In genomic region chr4:150283335-150283638, GRCm38 (mm10) we compare ENCODE assay signal across 8 mouse cellular contexts. TPM values are rescaled to one million over a fixed set of nuclear protein-coding genes. Genes with fewer than 3 reads are reported as not detected.
DNase-seq lines count a peak whose midpoint lies in the region; ATAC-seq lines count a peak whose summit lies in the region.

No protein-coding gene starts in this region.

- peaks cover 11% of the 10 kb centered on the region for H3K4me1 ChIP-seq in brown adipose tissue, adult 24 weeks (ENCODE audit: control insufficient read depth, insufficient read depth, insufficient read length, low read length)
- peaks cover 31% of the 10 kb centered on the region for H3K4me1 ChIP-seq in hindbrain, embryonic 12.5 days
- H3K4me1 ChIP-seq in midbrain, embryonic 15.5 days, result peaks cover 29% of the 10 kb centered on the region

- H3K4me2 ChIP-seq in hindbrain, embryonic 12.5 days (replicated peaks), result peak overlapping the region; percentile 67
- H3K4me2 ChIP-seq in midbrain, embryonic 15.5 days, result peak overlapping the region; percentile 75

- H3K36me3 ChIP-seq in hindbrain, embryonic 12.5 days, result no peaks in the 10 kb centered on the region
- no peaks in the 10 kb centered on the region for H3K36me3 ChIP-seq in midbrain, embryonic 15.5 days (replicated peaks)

- peak overlapping the region; percentile 15; the same call in 1 of the 2 replicates for H3K27ac ChIP-seq in brown adipose tissue, adult 24 weeks (replicated peaks; ENCODE audit: low read depth, low read length)
- H3K27ac ChIP-seq in hindbrain, embryonic 12.5 days, result peak overlapping the region; percentile 88
- peak overlapping the region; percentile 99 for H3K27ac ChIP-seq in midbrain, embryonic 15.5 days

- peak overlapping the region; percentile 35; the same call in 1 of the 2 replicates for H3K4me3 ChIP-seq in brown adipose tissue, adult 24 weeks (ENCODE audit: insufficient read depth, low read depth, low read length)
- peak overlapping the region; percentile 97 for H3K4me3 ChIP-seq in hindbrain, embryonic 12.5 days
- peak overlapping the region; percentile 69 for H3K4me3 ChIP-seq in midbrain, embryonic 15.5 days

- no peak for ATAC-seq in hindbrain, embryonic 12.5 days (ENCODE audit: low FRiP score)
- ATAC-seq in midbrain, embryonic 15.5 days (replicated peaks), result no peak

- no peaks in the 10 kb centered on the region for H3K27me3 ChIP-seq in hindbrain, embryonic 12.5 days
- H3K27me3 ChIP-seq in midbrain, embryonic 15.5 days (replicated peaks), result no peaks in the 10 kb centered on the region

- intact Hi-C loops in left cerebral cortex, postnatal 36 days (cut with DNase I), result loop anchor here (5.0 kb wide), 2 partner anchors 59 to 179 kb away; no protein-coding TSS in a partner anchor

- H3K9me3 ChIP-seq in hindbrain, embryonic 12.5 days (replicated peaks), result no peaks in the 10 kb centered on the region
- H3K9me3 ChIP-seq in midbrain, embryonic 15.5 days, result no peaks in the 10 kb centered on the region

- H3K9ac ChIP-seq in hindbrain, embryonic 12.5 days, result peak overlapping the region; percentile 96
- H3K9ac ChIP-seq in midbrain, embryonic 15.5 days, result peak overlapping the region; percentile 88

- peak; percentile 39 for DNase-seq in layer of hippocampus, adult 11-12 months (ENCODE audit: low spot score)
- no peak for DNase-seq in layer of hippocampus, postnatal 25 days (ENCODE audit: extremely low spot score in 1 of 2, low spot score in 1 of 2)
- DNase-seq in gastrocnemius, adult 8-10 months (ENCODE audit: low spot score in 2 of 2), result no peak
- DNase-seq in gastrocnemius, adult 18-20 months (ENCODE audit: low spot score), result no peak
- DNase-seq in left cerebral cortex, postnatal 36 days (ENCODE audit: low spot score in 2 of 2), result no peak

- WGBS in hindbrain, embryonic 12.5 days, result 3% methylated on average over 2 of the region's 2 CpGs
- WGBS in midbrain, embryonic 15.5 days, result 0% methylated on average over 2 of the region's 2 CpGs

RNA-seq across cellular contexts. Expression of gene Rere, which starts 1.8 kb away (rescaled TPM):
- total RNA-seq in layer of hippocampus, postnatal 25 days (2021), result 100 to 1,000 TPM; 106 to 134 TPM
- polyA plus RNA-seq in brown adipose tissue, adult 24 weeks (2012; ENCODE audit: insufficient read depth, insufficient read length, missing spikeins), result 38.7 and 39.8 TPM in 2 replicates
- 60.5 and 66.1 TPM in 2 replicates for polyA plus RNA-seq in hindbrain, embryonic 12.5 days (2016; fragmentation: Nextera tagmentation; extraction: Ambion mirVana)
- 32.1 and 37.4 TPM in 2 replicates for polyA plus RNA-seq in midbrain, embryonic 15.5 days (2015; fragmentation: Nextera tagmentation; extraction: Ambion mirVana)
- 10 to 100 TPM; 53.7 to 93.1 (median 66.0) TPM for total RNA-seq in gastrocnemius, adult 8-10 months (2022)
- 10 to 100 TPM; 66.1 to 70.4 TPM for total RNA-seq in gastrocnemius, adult 18-20 months (2021)
- 100 to 1,000 TPM in 1 of 2 experiments, 10 to 100 TPM in 1; 86.7 to 131 TPM for total RNA-seq in left cerebral cortex, postnatal 36 days (2021)

RNA-seq across cellular contexts. Expression of gene Eno1, which starts 46.8 kb away (rescaled TPM):
- total RNA-seq in layer of hippocampus, postnatal 25 days (2021), result 100 to 1,000 TPM; 401 to 447 TPM
- polyA plus RNA-seq in brown adipose tissue, adult 24 weeks (2012; ENCODE audit: insufficient read depth, insufficient read length, missing spikeins), result 2,211 and 3,699 TPM in 2 replicates
- polyA plus RNA-seq in hindbrain, embryonic 12.5 days (2016; fragmentation: Nextera tagmentation; extraction: Ambion mirVana), result 1,309 and 1,398 TPM in 2 replicates
- polyA plus RNA-seq in midbrain, embryonic 15.5 days (2015; fragmentation: Nextera tagmentation; extraction: Ambion mirVana), result 1,044 and 1,060 TPM in 2 replicates
- 10 to 100 TPM; 55.0 to 77.6 (median 67.7) TPM for total RNA-seq in gastrocnemius, adult 8-10 months (2022)
- total RNA-seq in gastrocnemius, adult 18-20 months (2021), result 10 to 100 TPM; 59.3 to 62.6 TPM
- 100 to 1,000 TPM; 416 to 459 TPM for total RNA-seq in left cerebral cortex, postnatal 36 days (2021)

Comparison
In these comparisons a context has a peak if more than half of its experiments do, and no peak if none do; other contexts are left out.
1. H3K27ac ChIP-seq: peak in every context shown above with its lines; median percentile 99 in midbrain, embryonic 15.5 days; 88 in hindbrain, embryonic 12.5 days; 15 in brown adipose tissue, adult 24 weeks.
2. H3K4me3 ChIP-seq: peak in every context shown above with its lines; median percentile 97 in hindbrain, embryonic 12.5 days; 69 in midbrain, embryonic 15.5 days; 35 in brown adipose tissue, adult 24 weeks.
3. RNA of gene Eno1, which starts 46.8 kb away (total RNA-seq): 416 to 459 TPM in left cerebral cortex, postnatal 36 days and 401 to 447 TPM in layer of hippocampus, postnatal 25 days; 55.0 to 77.6 TPM in gastrocnemius, adult 8-10 months and 59.3 to 62.6 TPM in gastrocnemius, adult 18-20 months; every median in the first group is over 4 times any median in the second.